Mouse (Mus musculus) 3T3-L1 (cell line): ENCODE results near the gene Lpxn.

Experiments
- DNase-seq: peaks from one replicate; pipeline ENCODE4 v3.0.0-alpha.2; 2015; ENCODE audit warnings: low read depth, low spot score

Gene Lpxn

DNA sequence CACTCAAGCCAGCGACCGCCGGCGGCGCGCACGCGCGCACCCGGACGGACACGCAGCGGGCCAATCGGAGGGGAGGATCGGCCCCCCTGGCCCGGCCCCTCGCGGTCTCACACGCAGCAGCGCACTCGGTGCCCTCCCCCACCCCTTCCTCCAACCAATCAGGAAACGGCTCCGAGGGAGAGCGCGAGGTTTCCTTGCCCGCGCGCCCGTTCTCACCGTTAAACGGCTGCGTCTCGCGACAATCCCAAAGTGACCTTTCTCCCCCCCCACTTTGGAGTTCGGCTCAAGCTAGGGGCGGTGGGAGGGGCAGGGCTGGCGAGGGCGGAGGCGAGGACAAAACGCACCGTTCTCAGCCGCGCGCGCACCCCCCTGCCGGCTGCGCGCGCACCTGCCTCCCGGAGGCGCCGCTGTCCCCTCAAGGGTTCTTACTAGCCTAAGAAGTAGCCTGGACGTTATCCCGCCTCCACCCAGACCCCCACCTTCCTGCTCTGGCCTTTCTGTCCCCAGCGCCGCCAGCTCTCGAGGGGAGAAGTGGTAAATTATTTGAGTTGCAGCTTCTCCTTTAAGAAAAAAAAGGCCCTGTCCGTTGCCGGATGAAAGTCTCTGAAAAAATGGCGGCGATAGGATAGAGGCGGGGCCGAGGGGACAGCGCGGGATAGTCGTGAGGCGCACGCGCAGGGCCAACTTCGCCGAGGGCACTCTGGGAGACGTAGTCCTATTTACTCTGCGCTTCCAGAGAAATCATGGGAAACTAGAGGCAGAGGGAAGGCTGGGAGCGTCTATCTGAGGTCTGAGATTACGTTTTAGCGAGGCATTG lies at the start of gene Lpxn, which contains the start of gene Zfp91:
Lpxn (plus strand) TSS at position 683 of the 817 bp plus-strand sequence.
Zfp91 (minus strand) TSS at position 616 of the 817 bp plus-strand sequence.
- peak; percentile 99 for DNase-seq

DNA sequence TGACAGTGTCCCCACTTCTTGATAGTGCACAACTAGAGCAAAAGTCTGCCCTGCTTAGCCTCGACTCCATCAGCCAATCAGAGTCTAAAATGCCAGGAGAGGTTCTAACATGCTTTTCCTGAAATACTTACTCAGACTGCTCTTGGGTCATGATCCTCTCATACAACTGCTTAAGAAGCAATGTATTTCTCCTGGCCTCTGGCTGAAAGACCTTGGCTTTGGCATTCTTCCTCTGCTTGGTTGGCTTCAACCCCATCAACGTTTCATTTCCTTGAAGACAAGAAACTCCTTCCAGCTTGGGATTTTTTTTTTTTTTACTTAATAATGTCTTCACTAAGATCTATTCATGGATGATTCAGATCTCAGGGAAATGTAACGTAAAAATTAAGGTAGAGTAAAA lies 39.7 kb upstream of the Lpxn start:
- no peak for DNase-seq

DNA sequence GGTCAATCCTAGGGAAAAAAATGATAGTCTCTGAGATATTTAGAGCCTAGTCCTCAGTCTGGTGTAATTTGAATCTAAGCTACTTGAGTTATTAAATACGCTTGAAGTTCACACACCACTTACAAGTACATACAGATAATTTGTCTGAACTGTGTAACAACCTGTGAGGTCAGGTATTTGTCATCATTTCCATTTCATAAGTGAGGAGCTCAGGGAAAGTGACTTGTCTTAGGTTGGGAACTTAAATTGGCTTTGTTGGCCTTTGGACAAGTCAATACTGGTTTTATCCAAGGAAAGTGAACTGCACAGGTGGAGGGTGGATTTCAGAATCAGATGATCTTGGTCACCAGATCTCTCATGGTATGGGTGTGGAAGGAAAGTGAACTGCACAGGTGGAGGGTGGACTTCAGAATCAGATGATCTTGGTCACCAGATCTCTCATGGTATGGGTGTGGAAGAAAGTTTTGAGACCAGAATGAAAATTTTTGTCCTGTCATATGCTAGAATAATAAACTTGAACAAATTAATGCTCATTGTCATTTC lies 37.0 kb upstream of the Lpxn start:
- no peak for DNase-seq

DNA sequence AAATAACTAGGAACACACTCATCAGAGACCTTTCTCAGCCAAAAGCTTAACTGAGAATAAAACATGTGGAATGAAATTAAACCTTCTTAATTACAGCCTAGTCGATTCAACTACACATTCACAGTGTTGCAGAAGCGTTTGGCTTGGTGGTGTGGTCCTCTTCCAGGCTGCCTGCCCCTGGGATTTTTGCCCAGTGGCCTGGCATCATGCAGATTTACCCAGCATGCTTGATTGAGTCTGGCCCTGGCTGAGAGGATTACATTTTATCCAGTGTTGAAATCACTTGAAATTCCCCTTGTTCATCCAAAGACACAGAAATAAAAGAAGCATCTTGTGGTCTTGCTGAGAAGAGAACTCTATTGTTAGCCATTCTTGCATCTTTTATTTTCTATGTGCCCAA lies 36.3 kb upstream of the Lpxn start:
- peak; percentile 34 for DNase-seq

DNA sequence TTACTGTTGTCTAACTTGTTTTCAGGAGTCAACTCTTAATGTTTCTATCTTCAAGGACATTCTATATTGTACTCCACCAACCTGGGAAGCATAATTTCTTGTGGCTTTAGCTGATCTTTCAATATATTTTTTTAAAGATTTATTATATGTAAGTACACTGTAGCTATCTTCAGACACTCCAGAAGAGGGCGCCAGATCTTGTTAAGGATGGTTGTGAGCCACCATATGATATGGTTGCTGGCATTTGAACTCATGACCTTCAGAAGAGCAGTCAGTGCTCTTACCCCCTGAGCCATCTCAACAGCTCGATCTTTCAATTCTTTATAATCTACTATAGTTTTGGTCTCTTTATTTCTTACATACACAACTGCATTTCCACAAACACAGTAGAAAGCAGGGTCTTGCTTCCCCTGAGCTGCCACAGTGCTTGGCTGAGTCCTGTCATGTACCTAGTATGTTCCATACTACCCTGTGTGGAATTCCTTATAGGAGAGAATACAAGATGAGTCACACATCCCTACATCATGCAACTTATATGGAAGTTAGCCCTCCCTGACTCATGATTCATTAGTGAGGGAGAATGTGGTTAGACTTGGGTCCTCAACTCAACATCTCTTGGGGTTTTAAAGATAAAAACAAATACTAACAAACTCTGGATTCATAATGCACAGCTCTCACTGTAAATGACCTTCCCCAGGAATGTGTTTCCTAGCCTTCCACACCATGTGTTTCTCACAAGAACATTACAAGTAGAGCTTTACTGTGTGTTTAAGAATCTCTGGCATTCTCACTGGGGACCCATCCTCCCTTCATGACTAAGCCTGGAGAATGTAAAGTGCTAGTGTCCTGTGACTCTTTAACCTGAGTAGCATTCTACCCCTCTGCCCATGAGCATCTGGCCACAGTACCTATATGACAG lies 33.5 kb upstream of the Lpxn start:
- DNase-seq = peak; percentile 85

DNA sequence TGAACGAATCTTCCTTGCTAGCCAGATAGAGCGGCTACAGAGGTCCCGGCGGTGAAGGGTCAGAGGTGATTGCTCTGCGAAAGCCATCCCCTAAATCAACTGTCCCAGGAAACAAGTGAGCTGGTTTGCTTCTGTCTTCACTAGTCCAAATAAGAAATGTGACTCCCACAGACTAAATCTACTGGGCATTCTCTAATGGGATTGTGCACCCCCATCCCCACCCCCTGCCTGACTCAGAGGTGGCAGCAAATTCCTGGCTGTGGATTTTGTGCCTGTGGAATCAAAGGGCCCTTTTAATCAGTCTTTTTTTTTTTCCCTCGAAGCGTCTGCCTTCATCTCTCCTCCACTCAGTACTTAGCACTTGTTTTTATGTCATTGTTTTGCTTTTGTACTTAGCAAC lies 30.7 kb upstream of the Lpxn start, which contains the start of gene Cntf:
Cntf (minus strand) TSS at position 325 of the 400 bp plus-strand sequence.
- peak; percentile 29 for DNase-seq

DNA sequence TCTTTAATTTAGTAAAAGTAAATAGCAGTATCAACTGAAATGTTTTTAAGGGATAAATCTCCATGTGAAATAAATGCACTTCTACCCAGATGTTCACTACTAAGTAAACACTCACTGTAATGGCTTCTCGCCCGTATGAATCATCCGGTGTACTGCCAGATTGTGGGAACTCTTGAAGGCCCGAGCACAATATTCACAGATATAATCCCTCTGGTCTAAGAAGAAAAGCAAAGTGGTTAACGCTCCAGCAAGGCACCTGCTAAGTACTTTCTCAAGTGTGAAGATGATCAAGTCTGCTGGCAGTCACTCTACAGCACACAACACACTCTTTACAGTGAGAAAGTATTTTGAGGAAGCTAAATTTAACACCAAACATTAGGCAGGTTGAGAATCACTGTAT lies 25.1 kb upstream of the Lpxn start:
- peak; percentile 94 for DNase-seq

DNA sequence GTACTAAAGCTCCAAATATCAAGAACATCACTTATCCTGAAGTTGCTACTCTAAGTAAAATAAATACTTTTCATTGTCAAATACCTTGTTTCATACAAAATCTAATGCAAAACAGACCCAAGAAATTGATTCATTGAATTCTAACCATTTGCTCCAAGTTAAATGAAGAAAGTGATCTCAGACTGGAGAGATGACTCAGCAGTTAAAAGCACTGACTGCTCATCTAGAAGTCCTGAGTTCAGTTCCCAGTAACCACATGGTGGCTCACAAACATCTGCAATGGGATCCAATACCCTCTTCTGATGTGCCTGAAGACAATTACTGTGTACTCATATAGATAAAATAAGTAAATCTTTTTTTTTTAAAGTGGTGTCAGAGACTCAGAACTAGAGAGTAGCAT lies 15.6 kb upstream of the Lpxn start:
- DNase-seq = peak; percentile 57

DNA sequence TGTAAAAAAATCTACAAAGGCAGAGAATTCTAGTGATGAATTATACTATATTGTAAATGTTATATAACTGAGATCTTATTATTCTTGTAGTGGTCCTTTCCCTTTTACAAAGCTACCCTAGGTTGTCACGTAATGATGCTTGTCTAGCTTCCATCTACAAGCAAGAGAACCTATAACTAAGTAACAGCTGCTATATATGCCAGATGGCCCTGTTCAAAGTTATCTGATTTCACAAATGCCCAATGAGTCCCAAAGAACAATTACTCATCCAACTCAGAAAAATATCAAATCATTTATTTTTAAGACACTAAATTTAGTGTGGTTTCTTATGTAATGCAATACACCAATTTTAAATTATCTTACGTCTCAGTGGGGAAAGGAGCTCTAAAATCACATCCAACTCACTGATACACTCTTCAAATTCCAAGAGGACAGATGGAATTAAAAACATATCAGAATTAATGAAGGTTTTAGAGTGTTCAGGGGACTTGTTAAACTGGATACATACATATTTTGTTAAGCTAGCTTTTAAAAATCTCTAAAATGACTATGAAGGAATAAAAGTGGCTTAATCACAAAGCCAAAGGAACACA lies 9.1 kb upstream of the Lpxn start:
- DNase-seq = no peak

DNA sequence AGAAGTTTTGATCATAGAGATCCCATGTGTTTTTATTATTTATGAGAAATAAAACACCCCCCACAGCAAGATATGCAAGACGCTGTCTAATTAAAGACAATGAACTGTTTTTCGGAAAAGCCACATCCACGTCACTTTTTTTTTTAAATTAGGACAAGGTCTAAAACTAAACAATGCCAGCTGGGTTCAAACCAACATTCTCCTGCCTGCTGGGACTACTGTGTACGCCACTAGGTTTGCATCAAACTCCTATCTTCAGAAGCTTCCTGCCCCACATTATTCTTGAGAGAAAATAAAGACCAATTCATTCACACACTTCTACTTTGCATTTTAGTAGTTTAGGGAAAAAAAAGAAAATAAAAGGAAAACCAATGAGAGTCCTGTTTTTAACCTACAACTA lies 8.3 kb upstream of the Lpxn start:
- no peak for DNase-seq

DNA sequence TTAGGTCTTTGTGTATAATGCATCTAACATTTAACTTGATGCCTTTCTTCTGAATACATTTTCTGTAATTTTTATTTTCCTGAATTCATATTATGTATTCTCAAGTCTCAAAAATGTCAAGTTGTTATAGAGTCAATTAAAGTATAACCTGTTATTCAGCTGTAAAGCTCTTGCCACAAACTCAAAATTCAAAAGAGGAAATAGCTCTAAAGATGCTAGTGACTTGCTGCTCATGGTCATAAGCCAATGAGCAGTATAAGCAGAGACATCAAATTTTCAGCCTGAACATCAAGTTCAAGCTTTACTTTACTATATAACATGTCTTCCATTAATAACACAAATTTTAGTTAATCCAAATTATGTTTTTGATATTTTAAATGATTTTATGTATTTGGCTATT lies 3.6 kb upstream of the Lpxn start:
- no peak for DNase-seq

DNA sequence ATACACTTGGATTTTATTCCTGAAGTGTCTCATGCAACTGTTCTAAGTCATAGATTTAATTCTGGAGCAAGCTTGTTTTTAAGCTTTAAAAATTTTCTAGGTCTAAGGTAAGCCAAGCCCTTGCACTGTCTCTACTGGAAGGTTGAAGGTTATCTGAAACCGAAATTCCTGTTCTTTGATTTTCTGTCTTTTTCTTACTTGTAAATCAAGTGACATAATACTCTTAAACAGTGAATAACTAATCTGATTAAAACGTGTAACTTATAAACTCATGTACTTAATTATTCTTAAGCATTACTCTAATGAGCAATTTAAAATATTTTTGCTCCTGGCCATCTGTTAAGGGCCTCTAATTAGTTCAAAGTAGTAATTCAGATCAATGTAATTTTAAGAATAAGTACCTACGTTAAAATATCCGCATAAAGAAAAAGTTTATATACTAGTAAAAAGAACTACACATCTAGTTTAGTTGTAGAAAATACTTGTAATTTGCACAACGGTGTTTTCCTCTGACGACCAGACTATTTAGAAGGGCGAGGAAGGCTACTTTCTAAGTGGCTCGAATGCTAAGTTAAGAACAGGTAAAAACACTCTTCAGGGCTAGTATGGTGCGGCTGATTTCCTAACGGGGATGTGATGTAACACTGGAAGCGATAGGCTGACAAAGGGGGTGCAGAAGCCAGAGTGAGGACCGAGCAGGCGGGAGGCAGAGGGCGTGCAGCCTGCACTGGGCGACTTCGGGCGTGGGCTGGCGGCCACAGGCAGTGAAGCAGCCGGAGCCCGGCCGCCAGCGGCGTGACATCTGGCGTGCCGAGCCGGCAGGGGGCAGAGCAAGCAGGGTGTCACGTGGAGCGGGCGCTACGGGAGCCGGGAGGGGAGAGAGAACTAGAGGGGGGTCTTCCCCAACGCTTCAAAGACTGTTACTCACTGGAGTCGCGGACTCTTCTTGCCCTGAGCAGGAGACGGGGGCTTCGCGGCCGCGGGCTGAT lies 1.6 kb upstream of the Lpxn start:
- DNase-seq = peak; percentile 89

DNA sequence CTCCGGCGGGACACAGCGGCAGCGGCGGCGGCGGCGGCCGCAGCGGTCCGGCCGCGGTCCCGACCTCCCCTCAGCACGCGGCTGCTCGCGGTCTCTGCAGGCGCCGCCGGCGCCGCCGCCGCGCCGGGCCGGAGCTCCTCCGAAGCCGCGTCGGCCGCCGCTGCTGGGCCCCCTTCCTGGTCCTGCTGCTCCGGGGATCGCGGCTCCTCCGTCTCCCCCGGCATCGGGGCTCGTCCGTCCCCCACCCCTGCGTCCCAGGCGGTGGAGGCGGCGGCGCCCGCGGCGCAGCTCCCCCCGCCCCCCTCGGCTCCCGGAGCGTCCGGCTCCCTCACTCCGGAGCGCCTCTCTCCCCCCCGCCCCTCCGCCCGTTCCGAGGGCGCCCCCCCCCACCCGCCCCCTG lies 883 bp upstream of the Lpxn start:
- no peak for DNase-seq

DNA sequence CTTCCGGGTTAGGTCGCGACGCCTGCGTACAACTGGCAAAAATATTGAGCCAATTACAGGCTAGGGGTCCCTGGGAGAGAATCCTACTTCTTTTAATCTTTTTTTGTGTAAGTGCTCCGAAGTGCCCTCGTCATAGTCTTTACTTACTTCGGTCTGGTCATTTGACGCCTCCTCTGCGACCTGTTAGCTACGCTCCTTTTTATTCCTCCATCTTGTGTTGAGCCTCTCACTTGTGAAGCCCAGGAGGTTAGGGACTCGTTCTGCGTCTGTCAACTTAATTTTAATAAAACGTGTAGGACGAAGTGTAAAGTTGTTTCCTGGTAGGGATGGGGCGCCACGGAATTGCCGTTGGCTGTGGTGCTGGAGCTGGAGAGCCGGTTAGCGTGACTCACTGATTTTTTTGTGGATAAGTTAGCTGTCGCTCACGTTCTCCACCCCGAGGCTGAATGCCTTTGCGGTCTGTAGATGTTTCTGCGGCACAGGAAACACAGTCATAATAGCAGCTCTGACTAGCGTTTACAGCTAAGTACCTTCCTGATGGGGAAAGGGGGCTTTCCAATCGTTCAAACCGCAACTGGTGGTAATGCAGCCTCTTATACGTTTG lies 437 bp downstream of the Lpxn start:
- peak; percentile 98 for DNase-seq

DNA sequence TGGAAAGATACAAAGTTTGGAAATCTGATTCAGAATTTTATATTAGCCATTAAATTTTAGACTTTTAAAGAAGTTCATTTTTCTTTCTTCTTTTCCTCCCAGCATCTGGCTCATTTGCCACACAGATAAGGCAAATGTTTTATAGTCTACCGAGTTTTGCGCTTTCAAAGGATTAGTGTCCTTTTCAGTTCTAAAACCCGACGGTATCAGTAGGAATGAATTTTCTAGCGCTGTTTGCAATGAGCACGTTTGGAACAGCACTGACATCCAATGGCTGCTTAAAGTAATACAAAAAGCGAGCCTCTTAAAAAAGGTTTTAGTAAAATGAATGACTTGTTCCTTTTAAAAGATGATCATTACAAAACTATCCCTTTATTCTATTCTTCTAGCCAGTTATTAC lies 1.1 kb downstream of the Lpxn start:
- peak; percentile 80 for DNase-seq

DNA sequence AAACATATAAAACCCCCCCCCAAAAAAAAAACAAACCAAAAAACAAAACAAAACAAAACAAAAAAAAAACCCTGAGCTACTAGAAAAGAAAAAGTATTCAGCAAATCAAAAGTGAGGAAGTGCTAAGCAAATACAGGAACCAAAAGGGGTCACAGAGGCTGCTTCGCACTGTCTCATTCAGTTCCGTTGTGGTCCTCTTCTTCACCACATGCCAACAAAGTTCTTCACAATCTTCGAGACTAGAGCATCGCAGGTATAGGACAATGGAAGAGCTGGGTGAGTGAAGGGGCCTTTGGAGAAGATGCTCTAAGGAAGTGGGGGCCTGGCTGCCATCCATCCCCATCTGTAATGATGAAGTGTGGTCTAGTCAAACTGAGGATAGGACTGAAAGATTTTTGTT lies 2.4 kb downstream of the Lpxn start:
- DNase-seq = no peak

DNA sequence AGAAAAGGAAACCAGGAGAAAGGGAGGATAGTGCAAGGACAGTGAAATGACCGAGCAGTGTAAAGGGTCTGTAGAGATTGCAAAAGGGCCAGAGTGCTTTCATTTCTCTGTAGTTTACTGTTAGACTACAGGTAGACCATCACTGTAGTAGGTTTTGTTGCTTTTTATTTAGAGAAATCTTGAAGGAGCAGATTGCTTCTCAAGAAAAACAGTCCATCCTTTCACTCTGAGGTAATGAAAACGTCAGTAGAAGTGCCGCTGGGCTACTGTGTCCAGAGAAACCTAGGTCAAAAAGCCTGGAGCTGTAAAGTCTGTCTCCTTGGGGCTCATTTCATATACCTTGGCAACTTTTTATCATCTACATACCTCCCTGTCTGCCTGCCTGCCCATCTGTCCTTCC lies 3.1 kb downstream of the Lpxn start:
- DNase-seq = no peak

DNA sequence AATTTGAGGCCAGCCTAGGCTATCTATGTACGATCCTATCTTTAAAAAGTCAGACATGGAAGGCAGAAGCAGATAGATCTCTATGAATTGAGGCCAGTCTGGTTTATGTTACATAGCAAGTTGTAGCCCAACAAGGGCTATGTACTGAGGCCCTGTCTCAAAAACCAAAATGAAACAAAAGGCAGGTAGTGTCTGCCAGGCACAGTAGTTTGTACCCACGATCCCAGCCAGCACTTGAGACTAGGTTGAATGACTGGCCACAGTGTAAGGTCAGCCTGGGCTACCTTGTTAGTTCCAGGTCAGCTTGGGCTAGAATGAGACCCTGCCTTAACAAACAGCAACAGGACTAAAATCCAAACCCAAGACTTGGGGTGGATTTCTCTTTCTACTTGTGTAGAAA lies 4.6 kb downstream of the Lpxn start:
- DNase-seq = no peak

DNA sequence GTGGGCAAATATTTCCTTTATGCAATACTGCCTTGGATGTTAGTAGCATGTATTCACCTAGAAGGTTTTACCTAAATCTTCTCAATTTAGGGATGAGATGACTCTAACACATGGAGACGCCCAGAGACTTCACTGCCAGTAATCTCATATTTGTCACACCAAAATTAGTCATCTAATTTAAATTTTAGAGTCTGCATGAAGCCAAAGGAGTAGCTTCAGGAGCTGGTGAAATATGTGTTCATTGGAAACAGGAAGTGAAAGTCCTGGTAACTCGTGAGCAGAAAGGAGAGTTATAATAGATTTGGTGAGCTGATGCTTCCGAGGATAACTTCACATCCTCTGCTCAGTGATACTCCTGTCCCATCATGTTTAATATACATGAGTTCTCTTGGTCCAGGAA lies 5.1 kb downstream of the Lpxn start:
- no peak for DNase-seq

DNA sequence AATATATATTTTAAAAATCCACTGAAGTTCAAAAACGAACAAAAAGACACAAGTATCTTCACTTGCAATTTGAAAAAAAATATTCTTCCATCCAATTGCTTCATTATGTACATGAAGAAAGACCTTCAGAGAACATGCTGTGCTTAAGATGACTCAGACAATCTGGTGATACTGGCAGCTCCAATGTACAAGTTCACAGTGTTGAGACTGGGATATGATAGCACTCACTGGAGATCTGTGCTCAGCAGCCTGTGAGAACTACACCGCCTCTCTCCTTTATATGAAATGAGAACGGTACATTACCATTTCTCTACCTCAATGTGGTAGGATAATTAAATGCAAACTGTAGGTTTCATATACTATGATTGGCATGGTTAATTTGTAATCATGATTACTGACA lies 6.8 kb downstream of the Lpxn start:
- no peak for DNase-seq
